Mouse (Mus musculus) ovary, adult 18-20 months (tissue): ENCODE results near the gene Dnajc13.

ENCODE experiments used
- DNase-seq: peaks from one replicate; pipeline ENCODE4 v3.0.0; 2022; ENCODE audit warnings: low spot score, mixed read lengths

Dnajc13 gene

GRCm38 (mm10) chr9:104182328-104182727 is 80.4 kb downstream of the Dnajc13 start:
- DNase-seq = no peak

GRCm38 (mm10) chr9:104181626-104182025 is 81.1 kb downstream of the Dnajc13 start:
- no peak for DNase-seq

DNA sequence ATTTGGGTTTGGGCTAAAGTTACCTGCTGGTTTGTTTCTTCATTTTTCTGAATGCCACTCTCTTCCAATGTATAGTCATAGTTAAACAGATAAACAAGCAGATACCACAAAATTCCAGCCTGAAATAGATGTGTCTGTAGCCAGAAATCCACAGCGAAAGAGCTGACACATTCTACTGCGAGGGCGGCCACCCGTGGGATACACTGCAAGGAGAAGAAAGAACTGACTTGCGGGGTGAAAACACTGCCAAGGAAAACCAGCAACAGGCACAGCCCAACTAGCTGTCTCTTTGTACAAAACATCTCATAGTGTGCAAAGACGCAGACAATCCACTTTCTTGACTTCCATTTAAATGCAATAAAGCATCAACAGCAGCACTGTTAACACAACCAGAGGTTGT is 82.7 kb downstream of the Dnajc13 start:
- no peak for DNase-seq

DNA sequence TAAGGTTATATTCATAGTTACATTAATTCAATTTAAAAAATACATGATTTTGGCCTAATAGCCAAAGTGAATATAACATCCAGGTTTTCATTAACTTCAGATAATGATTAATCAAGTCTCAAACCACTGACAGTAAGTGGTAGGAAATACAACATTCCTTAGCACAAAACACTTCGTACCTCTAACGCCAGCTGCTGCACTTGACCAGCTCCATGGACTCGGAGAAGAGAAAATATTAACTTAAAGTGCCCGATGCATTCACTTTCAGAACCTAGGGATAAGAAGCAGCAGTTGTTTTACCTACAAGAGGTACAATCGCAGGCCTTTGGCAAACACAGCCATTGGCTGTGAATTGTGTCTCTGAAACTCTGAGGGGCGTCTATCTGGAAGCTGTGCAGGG is 90.4 kb downstream of the Dnajc13 start:
- DNase-seq = no peak

GRCm38 (mm10) chr9:104171651-104172050 is 91.1 kb downstream of the Dnajc13 start:
- DNase-seq = no peak

DNA sequence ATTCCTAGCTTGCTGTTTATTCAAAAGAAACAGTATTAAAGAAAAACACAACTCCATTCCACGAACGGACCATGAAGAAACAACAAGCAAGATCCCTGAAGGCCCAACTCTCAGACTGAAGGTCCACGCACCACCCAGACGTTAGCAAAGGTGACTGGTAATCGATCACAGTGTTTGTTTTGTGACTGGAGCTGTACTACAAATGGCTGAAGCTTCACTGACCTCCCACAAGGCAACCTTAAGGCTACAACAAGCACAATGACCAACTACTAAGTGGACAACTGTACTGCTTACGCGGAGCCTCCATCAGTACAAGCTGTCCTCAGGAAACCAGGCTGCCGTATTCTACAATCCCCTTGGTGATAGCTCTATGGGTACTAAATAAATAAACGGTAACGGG is 92.7 kb downstream of the Dnajc13 start:
- DNase-seq = no peak

DNA sequence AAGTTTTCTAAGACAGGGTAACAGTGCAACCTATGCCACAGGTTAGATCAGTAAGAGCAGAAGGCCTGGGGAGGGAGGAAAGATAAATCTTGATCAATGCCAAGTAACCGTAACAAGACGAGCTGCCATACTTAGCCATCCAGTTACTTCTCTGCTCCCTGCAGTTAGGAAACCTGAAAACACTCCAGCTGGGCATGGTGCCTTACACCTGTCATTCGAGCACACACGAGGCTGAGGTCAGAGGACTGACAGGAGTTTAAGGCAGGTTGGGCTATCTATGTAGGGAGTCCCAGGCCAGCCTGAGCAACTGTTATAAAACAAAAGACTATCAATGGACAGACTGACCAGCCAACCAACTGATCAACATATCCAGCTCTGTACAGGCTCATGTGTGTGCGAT is 96.8 kb downstream of the Dnajc13 start:
- DNase-seq = no peak

DNA sequence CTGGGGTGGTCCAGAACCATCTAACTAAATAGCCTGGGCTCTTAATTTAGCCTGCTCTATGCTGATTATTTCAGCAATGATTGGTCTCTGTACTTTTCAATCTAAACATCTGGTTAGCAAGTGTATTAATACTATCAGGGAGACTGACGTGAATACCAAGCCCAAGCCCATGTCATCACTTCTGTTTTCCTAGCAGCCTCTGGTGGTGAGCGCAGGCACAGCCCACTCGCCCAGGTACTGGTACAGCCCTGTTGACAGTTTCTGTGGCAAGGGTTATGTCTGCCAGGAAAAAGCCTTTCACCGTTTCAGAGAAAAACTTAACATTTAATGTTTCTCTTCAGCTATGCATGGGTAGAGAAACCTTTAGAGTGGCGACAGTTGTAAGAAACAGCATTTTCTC is 98.5 kb downstream of the Dnajc13 start:
- no peak for DNase-seq

- DNase-seq = no peak
Measured at GRCm38 (mm10) chr9:104161117-104161516, 101.6 kb downstream of the Dnajc13 start.

DNA sequence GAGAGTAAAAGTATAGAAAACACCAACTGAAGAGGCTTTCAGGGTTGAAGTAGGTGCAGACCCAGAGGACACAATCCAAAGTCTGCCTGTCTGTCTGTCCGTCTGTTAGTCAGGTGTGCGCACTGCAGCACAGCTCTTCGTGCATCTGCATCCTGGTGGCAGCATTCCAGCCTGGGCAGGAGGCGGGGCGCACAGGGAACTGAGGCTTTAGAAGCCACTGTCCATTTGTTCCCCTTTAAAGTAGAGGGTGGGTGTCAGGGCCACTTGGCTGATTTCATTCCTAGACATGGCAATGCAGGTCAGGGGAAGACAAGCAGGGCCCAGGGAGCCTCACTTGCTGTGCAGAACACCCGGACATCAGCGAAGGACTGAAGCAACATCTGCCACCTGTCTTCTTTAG is 105.4 kb downstream of the Dnajc13 start:
- no peak for DNase-seq

- DNase-seq = no peak
Measured at GRCm38 (mm10) chr9:104156506-104156905, 106.2 kb downstream of the Dnajc13 start.

- no peak for DNase-seq
Measured at GRCm38 (mm10) chr9:104155100-104155715, 107.5 kb downstream of the Dnajc13 start.

GRCm38 (mm10) chr9:104152121-104152520 is 110.6 kb downstream of the Dnajc13 start:
- no peak for DNase-seq

GRCm38 (mm10) chr9:104148969-104149368 is 113.8 kb downstream of the Dnajc13 start:
- no peak for DNase-seq

DNA sequence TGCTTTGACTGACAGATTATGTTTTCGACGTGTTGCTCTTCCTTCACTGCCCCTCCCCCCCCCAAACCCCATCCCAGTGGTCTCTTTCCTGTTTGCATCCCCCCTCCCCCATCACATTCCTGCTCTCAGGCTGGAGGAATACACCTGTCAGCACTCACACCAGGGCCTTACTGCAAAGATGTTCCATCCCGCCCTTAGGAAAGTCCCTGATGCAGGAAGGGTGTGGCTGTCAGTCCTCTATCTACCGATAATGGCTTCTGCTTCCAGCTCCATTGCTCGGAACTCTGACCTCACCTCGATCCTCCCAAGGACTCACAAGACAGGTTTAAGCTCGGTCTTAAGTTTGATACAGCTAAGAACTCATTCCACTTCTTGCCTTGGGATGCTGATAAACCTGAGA is 116.0 kb downstream of the Dnajc13 start:
- no peak for DNase-seq

DNA sequence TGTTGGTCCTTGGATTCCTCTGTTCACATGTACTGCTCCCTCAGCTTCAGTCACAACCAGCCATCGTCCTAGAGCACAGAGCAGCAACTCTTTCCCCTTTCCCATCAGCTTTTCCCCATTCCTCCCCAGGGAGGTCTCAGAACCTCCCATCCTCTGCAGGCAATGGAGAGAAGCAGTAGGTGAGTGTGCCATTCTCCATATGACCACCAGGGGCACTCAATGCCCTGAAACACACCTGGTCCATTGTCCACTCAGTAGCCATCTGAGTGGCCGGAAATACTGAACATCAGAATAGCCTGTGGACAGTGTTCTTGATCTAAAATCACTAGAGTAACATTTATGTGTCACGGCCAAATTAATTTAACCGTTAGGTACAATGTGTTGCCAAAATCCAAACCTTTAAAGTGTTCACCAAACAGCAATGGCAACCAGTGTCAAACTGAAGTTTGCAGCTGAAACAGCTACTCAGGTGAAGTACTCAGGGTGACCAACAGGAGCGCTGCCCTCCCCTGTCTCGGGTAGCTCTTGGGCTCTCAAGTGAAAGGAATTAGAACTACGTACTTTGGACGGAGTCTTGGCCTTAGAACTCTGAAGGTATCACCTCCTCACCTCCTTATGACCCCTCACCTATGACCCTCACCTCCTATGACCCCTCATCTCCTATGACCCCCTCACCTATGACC is 118.3 kb downstream of the Dnajc13 start:
- no peak for DNase-seq

- no peak for DNase-seq
Measured at GRCm38 (mm10) chr9:104142805-104143204, 119.9 kb downstream of the Dnajc13 start.

DNA sequence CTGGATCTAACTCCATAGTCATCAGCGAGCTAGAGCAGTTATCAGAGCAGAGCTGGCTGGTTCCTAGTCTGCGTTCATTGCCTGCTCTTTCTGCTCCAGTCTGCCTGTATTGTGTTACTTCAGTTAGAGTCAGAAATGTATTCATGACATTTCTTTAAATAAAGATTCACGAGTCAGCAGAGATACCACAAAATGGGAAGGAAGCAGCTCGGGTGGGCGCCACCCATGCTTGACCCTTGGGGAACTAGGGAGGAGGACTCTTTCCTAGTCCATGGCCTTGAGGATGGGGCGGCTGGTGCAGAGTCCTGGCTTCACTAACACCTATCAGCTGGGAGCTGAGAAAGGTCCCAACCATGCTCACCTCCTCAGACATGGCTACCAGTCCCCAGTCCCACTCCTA is 122.4 kb downstream of the Dnajc13 start:
- DNase-seq = no peak

DNA sequence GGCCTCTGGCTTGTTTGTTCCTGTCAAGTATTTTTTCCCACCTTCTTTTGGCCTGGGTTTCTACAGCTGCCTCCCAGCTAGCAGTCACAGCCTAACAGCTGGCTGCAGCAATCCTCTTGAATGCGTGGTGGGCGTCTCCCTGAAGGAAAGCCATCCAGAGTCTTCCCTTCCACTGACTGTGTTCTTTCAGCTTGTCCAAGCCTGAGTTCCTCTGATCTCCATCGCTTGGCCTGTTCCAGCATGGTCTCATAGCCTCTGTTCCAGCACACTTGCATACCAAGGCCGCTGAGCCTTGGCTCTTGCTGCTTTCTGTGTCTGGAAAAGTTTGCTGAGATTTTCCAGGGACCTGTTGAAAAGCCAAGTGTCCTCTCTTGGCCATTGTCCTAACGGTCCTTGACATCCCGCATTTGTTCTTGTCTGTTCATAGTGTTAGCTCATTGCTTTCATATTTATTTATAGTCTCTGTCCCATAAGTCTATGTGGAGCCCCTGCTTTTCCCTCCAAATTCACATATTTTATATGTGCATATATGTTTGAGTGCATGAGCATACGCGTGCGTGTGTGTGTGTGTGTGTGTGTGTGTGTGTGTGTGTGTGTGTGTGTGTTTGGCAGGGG is 132.5 kb downstream of the Dnajc13 start:
- no peak for DNase-seq

DNA sequence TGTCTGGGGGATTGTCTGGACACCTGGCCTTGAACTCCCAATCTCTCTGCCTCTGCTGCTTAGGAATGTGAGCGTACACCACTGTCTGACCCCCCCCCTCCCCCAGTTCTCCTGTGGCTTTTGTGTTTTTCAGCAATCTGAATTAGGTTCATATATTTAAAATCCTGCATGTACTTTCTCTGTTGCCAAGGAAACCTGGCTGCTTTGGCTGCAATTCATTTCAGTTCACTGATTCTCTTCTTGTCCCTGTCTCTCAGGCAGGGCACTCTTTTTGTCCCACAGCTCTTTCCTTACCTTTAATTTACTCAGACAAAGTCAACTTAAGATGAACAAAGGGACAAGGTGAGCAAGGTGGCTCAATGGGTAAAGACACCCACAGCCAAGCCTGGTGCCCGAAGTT is 134.6 kb downstream of the Dnajc13 start:
- no peak for DNase-seq

- no peak for DNase-seq
Measured at GRCm38 (mm10) chr9:104126833-104127232, 135.9 kb downstream of the Dnajc13 start, which contains the start of gene Ackr4. TSS of gene Ackr4 (minus strand) at chr9:104126933.

GRCm38 (mm10) chr9:104123622-104124021 is 139.1 kb downstream of the Dnajc13 start:
- DNase-seq = no peak

DNA sequence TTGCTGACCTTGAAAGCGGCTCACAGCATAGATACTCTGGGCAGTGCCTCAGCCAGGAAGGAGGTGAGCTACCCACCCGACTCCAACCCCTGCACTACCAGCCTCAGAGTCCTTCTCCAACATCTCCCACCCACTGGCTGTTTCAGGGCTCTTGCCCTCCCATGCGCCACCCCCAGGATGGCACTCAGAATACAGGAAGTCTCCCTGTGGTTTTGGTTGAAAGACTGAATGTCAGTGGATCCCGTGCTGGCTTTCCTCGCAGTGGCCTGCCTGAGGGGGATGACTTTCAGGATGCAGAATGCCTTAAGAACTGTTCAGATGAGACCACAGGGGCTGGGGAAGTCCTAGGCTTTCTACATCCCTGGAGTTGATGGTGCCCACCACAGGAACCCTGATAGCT is 139.6 kb downstream of the Dnajc13 start:
- no peak for DNase-seq

- no peak for DNase-seq
Measured at GRCm38 (mm10) chr9:104109151-104109550, 153.6 kb downstream of the Dnajc13 start.
